Mouse (Mus musculus) cerebellum, adult 2 months (tissue): ENCODE measurements around the gene Asap2.

Experiments
- CTCF ChIP-seq: fragments of 200-500 bp; IDR thresholded peaks from 2 replicates; pipeline ENCODE4 v1.5.1; 2011; ENCODE audit warnings: low read depth, mild to moderate bottlenecking, control low read depth, low read length, moderate library complexity, borderline replicate concordance; ENCODE audit not compliant: insufficient read depth
- POLR2A ChIP-seq: fragments of 200-500 bp; IDR thresholded peaks from 2 replicates; pipeline ENCODE4 v1.6.1; 2011; ENCODE audit warnings: low read length, control low read depth, borderline replicate concordance; ENCODE audit not compliant: insufficient read depth

DNA sequence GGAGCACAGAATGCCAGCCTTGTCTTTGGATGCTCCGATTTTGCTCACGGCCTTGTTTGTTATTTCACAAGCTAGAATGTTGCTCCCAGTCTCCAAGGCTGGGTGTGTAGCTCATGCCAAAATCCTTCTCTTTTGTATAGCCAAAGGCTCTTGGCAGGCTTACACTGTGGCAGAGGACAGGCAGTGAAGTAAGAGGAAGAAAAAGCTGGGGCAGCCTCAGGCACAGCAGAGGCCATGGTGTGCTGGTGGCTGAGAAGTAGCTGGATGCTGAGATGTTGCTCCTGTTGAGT is 146.1 kb downstream of the Asap2 start:
- TF ChIP-seq POLR2A = no peak
- no peak for TF ChIP-seq CTCF
